24 mouse cellular contexts compared by ENCODE assay signal in the genomic region with DNA sequence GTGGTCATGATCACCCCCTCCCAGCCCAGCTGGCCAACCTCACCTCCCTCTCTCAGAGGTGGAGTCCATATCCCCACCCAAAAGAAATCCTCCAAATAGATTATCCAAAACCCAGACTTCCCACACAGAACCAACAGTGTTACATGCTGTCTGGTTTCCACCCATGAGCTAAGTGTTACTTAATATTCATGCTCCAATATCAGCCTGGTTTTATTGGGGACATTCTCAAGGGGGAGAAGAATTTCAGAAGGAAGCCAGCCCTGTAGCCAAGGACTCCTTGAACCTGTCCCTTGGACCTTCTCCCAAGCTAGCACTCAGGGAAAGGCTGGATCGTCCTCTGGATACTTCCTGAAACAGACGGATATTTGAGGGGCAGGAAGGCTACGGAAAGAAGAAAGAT.
DNase-seq lines count a peak whose midpoint lies in the region; ATAC-seq and TF ChIP-seq lines count a peak whose summit lies in the region.
"Had no signal": no experiment of that assay in that cellular context is flagged by ENCODE, and none has a peak within 500 bp of the region (broad histone marks: within the 10 kb centered on the region; RNA-seq: fewer than 3 reads in every experiment).

No protein-coding gene starts in this region.

- peaks cover 5% of the 10 kb centered on the region; the same call in 1 of the 2 replicates for H3K4me1 ChIP-seq in heart, embryonic 12.5 days (replicated peaks)
- H3K4me1 ChIP-seq in limb, embryonic 15.5 days, result peaks cover 7% of the 10 kb centered on the region
- H3K4me1 ChIP-seq in limb, embryonic 10.5 days, result peaks cover 21% of the 10 kb centered on the region

- H3K27ac ChIP-seq in gastrocnemius, adult 2 months, result peak overlapping the region; percentile 24; the same call in 1 of the 2 replicates
- H3K27ac ChIP-seq in heart, embryonic 12.5 days (ENCODE audit: poor library complexity, severe bottlenecking), result no peak overlapping the region
- H3K27ac ChIP-seq in limb, embryonic 15.5 days, result peak overlapping the region; percentile 2; the same call in 1 of the 2 replicates
- no peak overlapping the region for H3K27ac ChIP-seq in limb, embryonic 10.5 days
- H3K27ac ChIP-seq: embryonic facial prominence, embryonic 13.5 days; embryonic facial prominence, embryonic 15.5 days; forebrain, embryonic 10.5 days; forebrain, embryonic 12.5 days had no signal

- peaks cover 12% of the 10 kb centered on the region; the same call in 1 of the 2 replicates for H3K27me3 ChIP-seq in heart, embryonic 12.5 days (replicated peaks)
- 0 out of 2 replicates have a peak, but pooled peaks cover 5% of the 10 kb centered on the region for H3K27me3 ChIP-seq in limb, embryonic 15.5 days
- H3K27me3 ChIP-seq in limb, embryonic 10.5 days (ENCODE audit: low read depth, poor library complexity, severe bottlenecking), result peaks cover 14% of the 10 kb centered on the region; the same call in 1 of the 2 replicates

- TF ChIP-seq CTCF in gastrocnemius, adult 2 months (IDR thresholded peaks at IDR 0.05), result no peak

- DNase-seq in gastrocnemius, adult 2 months, result no peak
- DNase-seq in gastrocnemius, postnatal 14 days, result no peak
- DNase-seq in heart, adult 8-10 months (ENCODE audit: low spot score), result peak; percentile 29
- no peak for DNase-seq in limb, embryonic 10.5 days (ENCODE audit: low spot score)
- peak; percentile 52 for DNase-seq in skeletal muscle tissue, adult 2 months (ENCODE audit: low read depth, low spot score)
- no peak for DNase-seq in thymus, postnatal 4 days
- DNase-seq: adrenal gland, adult 2 months; adrenal gland, postnatal 10 days; adrenal gland, postnatal 25 days; cerebellum, adult 11 months; cerebellum, adult 18-20 months; cerebellum, adult 8-10 months; cerebellum, adult 9-11 months; cerebellum, postnatal 14 days; cerebellum, postnatal 36 days; embryo, embryonic 11 days had no signal

- WGBS in heart, embryonic 12.5 days, result 82% methylated on average over 3 of the region's 3 CpGs
- 55% methylated on average over 3 of the region's 3 CpGs for WGBS in limb, embryonic 15.5 days
- 89% methylated on average over 3 of the region's 3 CpGs for WGBS in limb, embryonic 10.5 days

- ATAC-seq in heart, embryonic 12.5 days (ENCODE audit: insufficient number of reproducible peaks, low FRiP score), result no peak
- peak; percentile 41; the same call in 1 of the 2 replicates for ATAC-seq in limb, embryonic 15.5 days (ENCODE audit: insufficient number of reproducible peaks, low FRiP score, low TSS enrichment, low read depth)
- ATAC-seq: forebrain, embryonic 14.5 days had no signal

- H3K4me2 ChIP-seq in heart, embryonic 12.5 days, result no peak overlapping the region
- no peak overlapping the region for H3K4me2 ChIP-seq in limb, embryonic 15.5 days
- H3K4me2 ChIP-seq: embryonic facial prominence, embryonic 13.5 days; embryonic facial prominence, embryonic 15.5 days; forebrain, embryonic 12.5 days had no signal

- intact Hi-C loops in gastrocnemius, adult 2 months (cut with DNase I), result loop anchor here (5.0 kb wide), 1 partner anchor 268 kb away; a partner anchor contains a TSS
- intact Hi-C loops in gastrocnemius, postnatal 14 days (cut with DNase I; ENCODE audit: low total_unique reads), result loop anchor here (10.0 kb wide), 1 partner anchor 276 kb away; no protein-coding TSS in a partner anchor

- no peak overlapping the region for H3K9ac ChIP-seq in heart, embryonic 12.5 days
- no peak overlapping the region for H3K9ac ChIP-seq in limb, embryonic 15.5 days
- H3K9ac ChIP-seq: embryonic facial prominence, embryonic 13.5 days; embryonic facial prominence, embryonic 15.5 days; forebrain, embryonic 12.5 days had no signal

- no peak overlapping the region for H3K4me3 ChIP-seq in gastrocnemius, adult 2 months
- no peak overlapping the region for H3K4me3 ChIP-seq in heart, embryonic 12.5 days
- no peak overlapping the region for H3K4me3 ChIP-seq in limb, embryonic 15.5 days
- H3K4me3 ChIP-seq in limb, embryonic 10.5 days, result no peak overlapping the region
- H3K4me3 ChIP-seq: embryonic facial prominence, embryonic 13.5 days; embryonic facial prominence, embryonic 15.5 days; erythroblast, embryonic 14.5 days; forebrain, embryonic 10.5 days; forebrain, embryonic 12.5 days had no signal

- no peaks in the 10 kb centered on the region for H3K36me3 ChIP-seq in heart, embryonic 12.5 days
- H3K36me3 ChIP-seq in limb, embryonic 15.5 days, result no peaks in the 10 kb centered on the region
- H3K36me3 ChIP-seq in limb, embryonic 10.5 days, result no peaks in the 10 kb centered on the region
- H3K36me3 ChIP-seq: embryonic facial prominence, embryonic 13.5 days; embryonic facial prominence, embryonic 15.5 days; forebrain, embryonic 10.5 days; forebrain, embryonic 12.5 days had no signal

- no peaks in the 10 kb centered on the region; the same call in 1 of the 2 replicates for H3K9me3 ChIP-seq in heart, embryonic 12.5 days (replicated peaks)
- no peaks in the 10 kb centered on the region for H3K9me3 ChIP-seq in limb, embryonic 15.5 days
- H3K9me3 ChIP-seq in limb, embryonic 10.5 days (replicated peaks), result no peaks in the 10 kb centered on the region
- H3K9me3 ChIP-seq: embryonic facial prominence, embryonic 15.5 days; forebrain, embryonic 10.5 days; forebrain, embryonic 12.5 days had no signal

Comparison
In these comparisons a context has a peak if more than half of its experiments do, and no peak if none do; other contexts are left out.
1. H3K27ac ChIP-seq: peak in gastrocnemius, adult 2 months (single experiment) and limb, embryonic 15.5 days (single experiment); none in heart, embryonic 12.5 days (single experiment) and limb, embryonic 10.5 days (single experiment).
2. DNase-seq: peak in heart, adult 8-10 months (single experiment) and skeletal muscle tissue, adult 2 months (single experiment); none in gastrocnemius, adult 2 months (single experiment), gastrocnemius, postnatal 14 days (single experiment), limb, embryonic 10.5 days (single experiment) and thymus, postnatal 4 days (single experiment).